Mouse (Mus musculus): ENCODE measurements around the gene Matk.

The Matk gene

GRCm38 (mm10) chr10:81242021-81242420 is 10.7 kb upstream of the Matk start:
- DNase-seq (ENCODE audit: low spot score): no peak

GRCm38 (mm10) chr10:81244146-81244545 is 8.6 kb upstream of the Matk start:
- no peak for DNase-seq (ENCODE audit: low spot score)

- no peak for DNase-seq (ENCODE audit: low spot score)
Measured at GRCm38 (mm10) chr10:81244595-81244994, 8.1 kb upstream of the Matk start.

- no peak for DNase-seq (ENCODE audit: low spot score)
Measured at GRCm38 (mm10) chr10:81245166-81245565, 7.6 kb upstream of the Matk start.

GRCm38 (mm10) chr10:81247804-81248203 is 4.9 kb upstream of the Matk start:
- DNase-seq (ENCODE audit: low spot score): no peak

- no peak for DNase-seq (ENCODE audit: low spot score)
Measured at GRCm38 (mm10) chr10:81249442-81249841, 3.3 kb upstream of the Matk start.

GRCm38 (mm10) chr10:81254886-81255285 is 2.2 kb downstream of the Matk start:
- DNase-seq (ENCODE audit: low spot score): no peak

- no peak for DNase-seq (ENCODE audit: low spot score)
Measured at GRCm38 (mm10) chr10:81257158-81258039, 4.7 kb downstream of the Matk start.

GRCm38 (mm10) chr10:81259225-81259884 is 6.6 kb downstream of the Matk start:
- no peak for DNase-seq (ENCODE audit: low spot score)

GRCm38 (mm10) chr10:81261025-81261424 is 8.3 kb downstream of the Matk start:
- DNase-seq (ENCODE audit: low spot score): no peak

GRCm38 (mm10) chr10:81265540-81265939 is 12.8 kb downstream of the Matk start:
- no peak for DNase-seq (ENCODE audit: low spot score)

- peak; percentile 92 for DNase-seq (ENCODE audit: low spot score)
Measured at GRCm38 (mm10) chr10:81266211-81267105, 13.7 kb downstream of the Matk start, which contains the start of the genes Mrpl54 and Apba3. Gene Mrpl54 (minus strand): TSS chr10:81266934. Gene Apba3 (plus strand): TSS chr10:81266960.

GRCm38 (mm10) chr10:81268056-81268455 is 15.3 kb downstream of the Matk start:
- DNase-seq (ENCODE audit: low spot score): peak; percentile 81

GRCm38 (mm10) chr10:81268643-81269412 is 16.1 kb downstream of the Matk start:
- no peak for DNase-seq (ENCODE audit: low spot score)

GRCm38 (mm10) chr10:81272356-81272755 is 19.6 kb downstream of the Matk start:
- DNase-seq (ENCODE audit: low spot score): no peak

- no peak for DNase-seq (ENCODE audit: low spot score)
Measured at GRCm38 (mm10) chr10:81273842-81274241, 21.1 kb downstream of the Matk start.

- DNase-seq (ENCODE audit: low spot score): no peak
Measured at GRCm38 (mm10) chr10:81277676-81278075, 24.9 kb downstream of the Matk start.

GRCm38 (mm10) chr10:81279496-81279895 is 26.8 kb downstream of the Matk start:
- no peak for DNase-seq (ENCODE audit: low spot score)

- no peak for DNase-seq (ENCODE audit: low spot score)
Measured at GRCm38 (mm10) chr10:81284189-81284588, 31.5 kb downstream of the Matk start.

- no peak for DNase-seq (ENCODE audit: low spot score)
Measured at GRCm38 (mm10) chr10:81284719-81285118, 32.0 kb downstream of the Matk start.

GRCm38 (mm10) chr10:81285694-81286450 is 33.1 kb downstream of the Matk start:
- DNase-seq (ENCODE audit: low spot score): peak; percentile 75

Data from ovary, adult 18-20 months (tissue).